Mouse (Mus musculus) activated CD4-positive, CD25-positive, alpha-beta regulatory T cell (primary cell): ENCODE measurements around the gene Rnf151. TPM values are rescaled to one million over a fixed set of nuclear protein-coding genes. Genes with fewer than 3 reads are reported as not detected.

Experiments used
- polyA plus RNA-seq, 2 experiments: library from polyadenylated mRNA; unstranded; fragments of 100-300 nt; shearing (Covaris generic); gene quantifications; one replicate each; pipeline ENCODE4 v1.2.1; 2017

Rnf151 gene
- under 1 TPM; 0.18 to 0.50 TPM for polyA plus RNA-seq

DNA sequence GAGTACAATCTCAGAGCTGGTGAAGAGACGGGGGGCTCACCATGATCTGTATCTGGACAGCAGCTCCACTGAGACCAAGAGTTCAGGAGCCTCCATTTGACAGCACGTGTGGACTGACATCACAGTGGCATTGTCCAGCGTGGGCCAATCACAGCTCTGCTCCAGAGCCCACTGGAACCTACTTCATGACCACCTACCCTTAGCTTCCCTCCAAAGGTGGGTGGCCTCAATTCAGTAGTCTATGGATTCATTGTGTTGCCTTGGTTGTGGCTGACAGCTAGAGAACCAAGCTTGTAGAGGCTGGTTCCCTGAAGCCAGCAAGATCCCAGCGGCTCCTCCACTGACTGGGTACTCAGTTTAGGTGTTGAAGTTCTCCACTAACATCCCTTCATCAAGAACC, at the start of gene Rnf151, which contains the start of gene Rps2:
Rnf151 (minus strand) TSS at position 121 of the 400 bp plus-strand sequence.
Rps2 (plus strand) TSS at position 174 of the 400 bp plus-strand sequence.

DNA sequence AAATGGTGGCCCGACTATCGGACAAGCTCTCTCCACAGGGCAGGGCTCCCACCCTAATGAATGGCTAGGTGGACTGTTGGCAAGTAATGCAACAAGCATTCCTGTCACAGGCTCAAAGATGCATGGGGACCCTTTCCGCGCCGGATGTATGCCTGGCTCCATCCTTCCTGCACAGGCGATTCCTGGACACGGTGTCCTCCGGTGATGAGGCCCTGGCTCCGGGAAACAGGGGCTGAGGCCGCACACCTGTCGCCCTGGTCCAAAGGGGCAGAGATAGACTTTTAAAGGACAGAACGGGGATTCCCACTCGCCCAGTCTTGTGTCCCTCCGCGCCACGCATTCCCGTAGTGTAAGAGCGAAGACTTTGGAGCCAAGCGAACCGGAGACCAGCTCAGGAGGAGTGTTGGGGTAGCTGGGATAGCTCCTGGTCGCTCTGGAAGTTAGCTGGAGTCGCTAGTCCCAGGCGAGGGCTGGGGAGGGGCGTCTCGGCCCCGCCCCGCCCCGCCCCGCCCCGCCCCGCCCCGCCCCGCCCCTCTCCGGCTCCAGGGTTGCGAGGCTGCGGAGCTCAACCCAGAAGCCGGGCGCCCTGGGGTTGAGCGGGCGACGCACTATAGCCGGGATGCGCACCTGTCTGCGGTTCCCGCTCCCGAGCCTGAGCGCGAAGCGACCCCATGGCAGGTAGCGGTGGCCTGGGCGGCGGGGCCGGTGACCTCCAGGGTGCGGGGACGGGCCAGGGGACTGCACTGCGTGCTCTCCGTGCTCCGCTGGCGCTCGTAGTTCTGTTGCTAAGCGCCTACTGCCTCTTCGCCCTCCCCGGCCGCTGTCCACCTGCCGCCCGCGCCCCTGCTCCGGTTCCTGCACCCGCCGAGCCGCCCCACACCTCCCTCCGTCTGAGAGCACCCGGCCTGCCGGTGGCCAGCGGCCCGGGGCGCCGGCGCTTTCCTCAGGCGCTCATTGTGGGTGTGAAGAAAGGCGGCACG, 34.8 kb upstream of the Rnf151 start, which contains the start of gene Hs3st6:
Hs3st6 (plus strand) TSS at position 574 of the 980 bp plus-strand sequence.

DNA sequence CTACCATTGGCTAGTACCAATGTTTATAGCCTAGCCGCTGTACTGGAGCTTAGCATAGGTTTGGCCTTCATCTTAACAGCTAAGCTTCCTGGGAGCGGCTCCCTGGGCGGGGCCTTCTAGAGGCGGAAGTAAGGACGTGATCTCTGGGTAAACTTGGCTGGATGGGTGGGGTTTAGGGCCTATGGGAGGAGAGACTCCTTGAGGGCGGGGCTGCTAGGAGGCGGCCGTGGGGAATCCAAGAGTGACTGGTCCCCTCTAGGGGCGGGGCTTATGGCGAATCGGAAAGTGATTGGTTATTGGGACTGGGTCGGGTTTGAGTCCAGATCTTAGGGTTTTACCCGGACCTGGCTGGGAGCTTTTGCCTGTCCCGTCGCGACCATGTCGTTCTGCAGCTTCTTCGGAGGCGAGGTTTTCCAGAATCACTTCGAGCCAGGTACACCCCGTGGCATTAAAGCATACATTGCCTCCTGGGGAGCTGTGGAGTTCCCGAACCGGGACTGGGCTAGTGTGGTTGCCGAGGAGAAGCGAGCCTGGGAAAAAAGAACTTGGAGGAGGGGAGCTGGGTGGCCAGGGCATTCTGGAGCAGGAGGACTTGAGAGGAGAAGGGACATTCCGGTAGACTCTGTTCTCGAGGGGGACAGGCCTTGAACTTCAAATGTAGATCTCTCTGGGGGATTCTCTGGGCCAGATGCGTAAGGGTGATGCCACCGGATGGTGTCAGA, 18.6 kb upstream of the Rnf151 start, which contains the start of gene Msrb1:
Msrb1 (plus strand) TSS at position 313 of the 722 bp plus-strand sequence.

DNA sequence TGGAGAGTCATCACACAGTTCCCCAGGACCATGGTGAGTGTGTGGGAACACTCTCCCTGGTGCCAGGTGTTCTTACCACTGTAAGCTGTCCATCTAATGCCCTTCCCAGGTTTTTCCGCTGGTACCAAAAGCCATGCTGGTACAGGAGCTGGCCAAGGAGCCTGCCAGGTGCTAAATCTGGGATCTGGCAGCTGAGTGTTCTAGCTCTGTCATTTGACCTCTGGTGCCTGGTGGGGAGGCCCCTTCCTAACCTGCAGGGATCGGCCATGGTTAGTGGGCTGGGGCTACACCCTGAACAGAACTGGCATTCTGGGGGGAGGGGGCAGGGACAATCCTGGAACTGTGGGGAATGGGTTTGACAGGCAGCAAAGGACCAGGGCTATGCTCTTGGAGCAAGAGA, 9.8 kb upstream of the Rnf151 start, which contains the start of gene Rpl3l:
Rpl3l (plus strand) TSS at position 203 of the 400 bp plus-strand sequence.

DNA sequence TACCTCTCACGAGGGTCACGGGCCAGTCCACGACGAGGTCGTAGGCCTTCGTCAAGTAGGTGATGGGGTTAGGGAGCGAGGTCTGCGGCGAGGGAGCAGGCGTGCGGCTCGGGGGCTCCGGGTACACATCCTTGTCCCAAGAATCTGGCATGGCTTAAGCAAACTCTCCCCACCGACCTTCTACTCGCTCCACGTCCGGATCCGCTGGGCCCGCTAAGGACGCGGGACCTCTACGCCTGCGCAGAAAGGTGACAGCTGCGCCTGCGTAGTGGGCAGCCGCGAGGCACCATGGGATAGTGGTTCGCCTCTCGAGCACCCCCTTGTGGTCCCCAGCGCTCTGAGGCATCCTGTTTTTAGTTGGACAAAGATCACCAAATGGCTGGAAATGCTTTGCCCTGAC, 6.3 kb upstream of the Rnf151 start, which contains the start of gene Ndufb10:
Ndufb10 (minus strand) TSS at position 295 of the 400 bp plus-strand sequence.

DNA sequence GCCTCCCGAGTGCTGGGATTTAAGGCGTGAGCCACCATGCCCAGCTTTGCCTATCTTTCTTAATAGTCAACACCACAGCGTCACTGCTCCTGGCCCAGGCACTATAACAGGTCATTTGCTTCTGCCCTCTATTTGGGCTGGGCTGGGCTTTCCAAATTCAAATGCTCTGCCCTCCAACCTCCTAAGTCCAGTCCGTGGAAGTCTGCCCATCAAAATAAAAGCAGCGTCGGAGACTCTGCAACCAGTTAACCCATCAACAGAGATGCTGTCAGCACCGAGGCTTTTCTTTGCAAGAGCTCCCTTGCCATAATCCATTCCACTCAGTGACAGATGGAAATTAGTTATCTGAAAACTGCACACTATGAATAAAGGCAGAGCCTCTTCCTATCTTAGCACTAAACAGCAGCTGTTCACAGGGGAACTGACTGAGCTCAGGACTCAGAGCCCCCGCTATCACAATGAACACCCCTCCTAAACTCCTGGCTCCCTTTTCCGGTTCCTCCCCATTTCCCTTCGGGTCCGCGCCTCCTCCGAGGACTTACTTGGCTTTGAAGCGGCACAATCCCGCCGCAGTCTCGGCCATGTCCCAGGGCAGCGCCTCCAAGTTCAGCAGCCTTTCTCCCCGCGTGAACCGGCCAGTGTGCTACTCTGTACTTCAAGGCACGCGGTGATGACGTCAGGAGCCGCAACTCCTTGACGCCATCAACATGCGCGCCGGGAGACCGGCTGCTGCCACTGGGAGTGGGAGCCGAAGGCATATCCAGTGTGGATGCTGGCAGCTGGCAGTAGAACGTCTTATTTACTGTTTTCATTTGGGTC, 10.7 kb downstream of the Rnf151 start, which contains the start of gene Tbl3:
Tbl3 (minus strand) TSS at position 679 of the 819 bp plus-strand sequence.

DNA sequence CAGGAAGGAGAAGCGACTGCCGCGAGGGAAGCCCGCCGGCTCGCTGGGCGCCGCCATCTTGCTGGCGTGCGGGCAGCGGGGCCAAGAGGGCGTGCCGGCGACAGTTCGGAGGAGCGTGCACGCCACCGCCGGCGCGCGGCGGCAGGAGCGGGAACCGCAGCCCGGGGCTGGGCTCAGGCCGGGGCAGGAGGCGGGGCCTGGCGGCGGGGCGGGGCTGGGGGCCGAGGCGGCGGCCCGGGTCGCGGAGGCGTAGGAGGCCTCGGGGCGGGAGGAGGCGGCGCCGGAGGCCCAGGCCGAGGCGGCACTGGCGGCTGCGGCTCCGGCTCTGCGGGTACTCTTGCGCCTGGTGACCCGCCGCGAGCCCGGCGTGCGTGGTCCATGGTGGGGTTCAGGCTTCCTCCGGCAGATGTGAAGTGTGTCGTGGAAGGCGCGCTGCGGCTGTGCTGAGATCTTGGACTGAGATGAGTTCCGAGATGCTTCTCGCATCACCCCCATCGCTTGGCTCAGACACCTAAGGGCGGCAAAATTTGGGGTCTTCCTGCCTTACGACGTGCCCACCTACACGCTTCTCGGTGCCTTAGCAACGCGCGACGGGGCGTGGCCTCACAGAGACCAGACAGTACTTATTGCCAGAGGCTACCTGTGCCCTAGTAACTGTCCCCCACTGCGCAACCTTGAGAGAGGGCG, 21.7 kb downstream of the Rnf151 start, which contains the start of the genes Gfer and Noxo1:
Gfer (minus strand) TSS at position 146 of the 687 bp plus-strand sequence.
Noxo1 (plus strand) TSS at position 224 of the 687 bp plus-strand sequence.

DNA sequence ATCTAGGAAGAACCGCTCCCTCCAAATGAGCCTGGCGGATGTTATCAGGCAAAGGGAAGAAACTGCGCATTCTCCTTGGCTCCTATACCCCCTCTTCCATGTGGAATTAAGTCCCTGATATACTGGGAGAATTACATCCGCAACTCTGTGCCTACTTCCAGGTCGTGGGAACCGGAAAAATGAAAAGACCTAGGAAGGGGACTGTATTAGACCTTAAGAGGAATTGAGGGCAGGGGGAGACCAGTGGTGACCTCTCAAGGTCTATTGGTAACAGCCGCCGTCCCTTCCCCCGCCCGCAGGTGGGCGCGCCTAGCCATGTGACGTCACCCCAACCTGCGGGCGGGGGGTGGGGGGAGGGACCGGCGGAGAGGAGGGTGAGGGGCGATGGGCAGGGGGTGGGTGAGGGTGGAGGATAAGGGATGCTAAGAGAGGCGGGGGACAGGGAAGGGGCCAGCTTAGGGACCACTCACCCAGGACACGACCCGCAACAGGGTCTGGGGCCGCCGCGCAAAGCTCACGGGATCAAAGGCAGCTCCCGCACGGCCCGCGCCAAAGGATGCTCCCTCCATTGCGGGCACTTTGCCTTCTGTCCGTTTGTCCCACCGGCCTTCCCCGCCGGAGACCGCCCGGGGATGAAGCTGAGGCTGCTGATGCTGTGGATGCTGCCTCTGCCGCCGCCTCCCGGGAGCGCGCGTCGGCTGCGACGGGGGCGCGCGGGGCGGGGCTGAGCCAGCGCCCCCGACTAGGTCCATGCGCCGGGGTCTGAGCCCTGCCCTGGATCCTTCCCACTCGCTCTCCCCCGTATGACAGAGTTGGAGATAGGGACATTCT, 28.4 kb downstream of the Rnf151 start, which contains the start of gene Syngr3:
Syngr3 (minus strand) TSS at position 705 of the 831 bp plus-strand sequence.

DNA sequence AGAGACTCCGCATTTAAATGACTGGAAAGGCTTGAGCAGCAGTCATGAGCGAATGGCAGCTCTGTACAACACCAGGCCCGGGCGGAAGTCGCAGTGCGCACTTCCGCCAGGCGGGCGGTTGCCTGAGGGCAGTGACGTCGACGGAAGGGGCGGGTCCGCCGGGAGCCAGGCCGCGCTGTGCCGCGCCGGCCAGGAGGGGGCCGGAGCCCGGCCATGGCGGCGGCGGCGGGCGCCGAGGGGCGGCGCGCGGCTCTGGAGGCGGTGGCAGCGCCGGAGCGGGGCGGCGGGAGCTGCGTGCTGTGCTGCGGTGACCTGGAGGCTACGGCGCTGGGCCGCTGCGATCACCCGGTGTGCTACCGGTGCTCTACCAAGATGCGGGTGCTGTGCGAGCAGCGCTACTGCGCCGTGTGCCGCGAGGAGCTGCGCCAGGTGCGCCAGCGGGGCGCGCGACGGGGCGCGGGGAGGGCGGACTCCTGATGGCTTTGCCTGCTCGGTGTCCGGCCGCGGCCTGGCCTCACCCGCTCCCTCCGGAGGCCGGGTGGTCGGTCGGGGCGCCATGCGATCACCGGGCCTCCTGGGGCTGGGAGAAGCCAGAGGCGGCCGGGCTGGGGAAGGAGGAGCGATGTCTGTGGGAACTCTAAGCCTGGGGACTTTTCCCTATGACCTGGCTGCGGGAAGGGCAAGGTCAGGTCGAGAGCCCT, 48.2 kb downstream of the Rnf151 start, which contains the start of gene Zfp598:
Zfp598 (plus strand) TSS at position 143 of the 701 bp plus-strand sequence.

Other genes with a start within 250 kb of the Rnf151 start
- gene E4f1, start 247.8 kb downstream of the Rnf151 start, polyA plus RNA-seq = 10 to 100 TPM; 70.0 to 73.0 TPM
- 10 to 100 TPM; 40.8 to 46.2 TPM for gene Pgp, start 247.7 kb downstream of the Rnf151 start, polyA plus RNA-seq
- gene Bricd5, start 244.2 kb downstream of the Rnf151 start, polyA plus RNA-seq = not detected
- gene Mlst8, start 239.0 kb downstream of the Rnf151 start, polyA plus RNA-seq = 10 to 100 TPM; 21.0 to 27.6 TPM
- under 1 TPM; 0.12 to 0.76 TPM for gene Caskin1, start 229.5 kb downstream of the Rnf151 start, polyA plus RNA-seq
- 10 to 100 TPM; 64.2 to 74.9 TPM for gene Traf7, start 190.1 kb downstream of the Rnf151 start, polyA plus RNA-seq
- 10 to 100 TPM in 1 of 2 experiments, 1 to 10 TPM in 1; 6.7 to 13.8 TPM for gene Rab26, start 183.9 kb downstream of the Rnf151 start, polyA plus RNA-seq
- 10 to 100 TPM; 25.4 to 40.3 TPM for gene Pkd1, start 168.2 kb downstream of the Rnf151 start, polyA plus RNA-seq
- gene Tsc2, start 85.4 kb downstream of the Rnf151 start, polyA plus RNA-seq = 10 to 100 TPM; 29.8 to 34.8 TPM
- 1 to 10 TPM; 3.1 to 6.3 TPM for gene Nthl1, start 85.4 kb downstream of the Rnf151 start, polyA plus RNA-seq
- gene Slc9a3r2, start 67.7 kb downstream of the Rnf151 start, polyA plus RNA-seq = under 1 TPM in 1 of 2 experiments, not detected in 1; 0.45 TPM
- gene Npw, start 59.6 kb downstream of the Rnf151 start, polyA plus RNA-seq = under 1 TPM in 1 of 2 experiments, not detected in 1; 0.35 TPM
- 10 to 100 TPM; 14.7 to 16.2 TPM for gene Zfp598, start 48.4 kb downstream of the Rnf151 start, polyA plus RNA-seq
- 1 to 10 TPM in 1 of 2 experiments, under 1 TPM in 1; 0.92 to 1.0 TPM for gene Syngr3, start 28.1 kb downstream of the Rnf151 start, polyA plus RNA-seq
- gene Gfer, start 21.9 kb downstream of the Rnf151 start, polyA plus RNA-seq = 10 to 100 TPM; 34.1 to 41.6 TPM
- gene Noxo1, start 21.8 kb downstream of the Rnf151 start, polyA plus RNA-seq = 1 to 10 TPM; 1.3 to 1.4 TPM
- gene Tbl3, start 10.4 kb downstream of the Rnf151 start, polyA plus RNA-seq = 10 to 100 TPM; 50.5 to 56.8 TPM
- gene Rps2, start 53 bp upstream of the Rnf151 start, polyA plus RNA-seq = 1,000 to 10,000 TPM in 1 of 2 experiments, 100 to 1,000 TPM in 1; 636 to 1,022 TPM
- 100 to 1,000 TPM; 191 to 287 TPM for gene Ndufb10, start 6.4 kb upstream of the Rnf151 start, polyA plus RNA-seq
- under 1 TPM; 0.16 to 0.18 TPM for gene Rpl3l, start 9.8 kb upstream of the Rnf151 start, polyA plus RNA-seq
- 10 to 100 TPM; 20.5 to 22.6 TPM for gene Msrb1, start 18.6 kb upstream of the Rnf151 start, polyA plus RNA-seq
- gene Hs3st6, start 34.9 kb upstream of the Rnf151 start, polyA plus RNA-seq = not detected
- gene Meiob, start 86.2 kb upstream of the Rnf151 start, polyA plus RNA-seq = not detected
- 10 to 100 TPM; 31.4 to 43.7 TPM for gene Hagh, start 122.1 kb upstream of the Rnf151 start, polyA plus RNA-seq
- 1 to 10 TPM; 2.1 to 2.5 TPM for gene Fahd1, start 132.3 kb upstream of the Rnf151 start, polyA plus RNA-seq
- gene Igfals, start 147.9 kb upstream of the Rnf151 start, polyA plus RNA-seq = not detected
- 100 to 1,000 TPM; 110 to 137 TPM for gene Nubp2, start 168.3 kb upstream of the Rnf151 start, polyA plus RNA-seq
- 10 to 100 TPM; 55.8 to 76.0 TPM for gene Spsb3, start 168.6 kb upstream of the Rnf151 start, polyA plus RNA-seq
- gene Eme2, start 177.0 kb upstream of the Rnf151 start, polyA plus RNA-seq = 10 to 100 TPM; 35.1 to 39.1 TPM
- gene Mrps34, start 177.1 kb upstream of the Rnf151 start, polyA plus RNA-seq = 100 to 1,000 TPM in 1 of 2 experiments, 10 to 100 TPM in 1; 86.5 to 135 TPM
- gene Nme3, start 178.4 kb upstream of the Rnf151 start, polyA plus RNA-seq = 10 to 100 TPM; 51.3 to 58.1 TPM
- gene Mapk8ip3, start 218.9 kb upstream of the Rnf151 start, polyA plus RNA-seq = 10 to 100 TPM; 30.5 to 33.8 TPM
- 10 to 100 TPM; 29.2 to 35.8 TPM for gene Jpt2, start 242.6 kb upstream of the Rnf151 start, polyA plus RNA-seq